8 mouse cellular contexts compared by ENCODE assay signal in genomic region chr14:21115888-21116460, GRCm38 (mm10).
A peak's percentile ranks its signal among the peaks of the same experiment; 100 is the strongest.
DNase-seq lines count a peak whose midpoint lies in the region; ATAC-seq and TF ChIP-seq lines count a peak whose summit lies in the region.

No protein-coding gene starts in this region.

- TF ChIP-seq POLR2A in brain, embryonic 14.5 days (IDR thresholded peaks at IDR 0.05; ENCODE audit: borderline replicate concordance, extremely low read depth, insufficient read depth, insufficient read length, poor library complexity, severe bottlenecking): no peak

- H3K4me1 ChIP-seq in kidney, embryonic 16.5 days (ENCODE audit: insufficient read depth, low read length): no peaks in the 10 kb centered on the region
- H3K4me1 ChIP-seq in stomach, embryonic 16.5 days (ENCODE audit: control insufficient read depth, insufficient read depth, low read length): no peaks in the 10 kb centered on the region
- no peaks in the 10 kb centered on the region for H3K4me1 ChIP-seq in midbrain, embryonic 11.5 days (ENCODE audit: control insufficient read depth, insufficient read depth, low read length)

- WGBS in kidney, embryonic 16.5 days: 61% methylated on average over 3 of the region's 3 CpGs
- WGBS in stomach, embryonic 16.5 days: 50% methylated on average over 3 of the region's 3 CpGs
- WGBS in midbrain, embryonic 11.5 days: 68% methylated on average over 3 of the region's 3 CpGs

- ATAC-seq in kidney, embryonic 16.5 days (ENCODE audit: low FRiP score, low TSS enrichment): no peak
- ATAC-seq in stomach, embryonic 16.5 days (ENCODE audit: insufficient read depth, low FRiP score): peak; percentile 64; the same call in 1 of the 2 replicates
- ATAC-seq in midbrain, embryonic 11.5 days (ENCODE audit: low FRiP score): no peak

- no peak overlapping the region for H3K9ac ChIP-seq in kidney, embryonic 16.5 days (replicated peaks; ENCODE audit: low read length)
- H3K9ac ChIP-seq in stomach, embryonic 16.5 days (ENCODE audit: low read length): no peak overlapping the region
- no peak overlapping the region for H3K9ac ChIP-seq in midbrain, embryonic 11.5 days (ENCODE audit: low read length)

- no peak overlapping the region for H3K27ac ChIP-seq in kidney, embryonic 16.5 days (ENCODE audit: low read length)
- H3K27ac ChIP-seq in stomach, embryonic 16.5 days (ENCODE audit: low read length): no peak overlapping the region
- no peak overlapping the region for H3K27ac ChIP-seq in midbrain, embryonic 11.5 days (ENCODE audit: low read depth, low read length)

- H3K4me3 ChIP-seq in kidney, embryonic 16.5 days (ENCODE audit: low read length): no peak overlapping the region
- no peak overlapping the region for H3K4me3 ChIP-seq in stomach, embryonic 16.5 days (replicated peaks; ENCODE audit: low read length)
- no peak overlapping the region for H3K4me3 ChIP-seq in midbrain, embryonic 11.5 days (ENCODE audit: low read depth, low read length)

- no peaks in the 10 kb centered on the region for H3K36me3 ChIP-seq in kidney, embryonic 16.5 days (ENCODE audit: insufficient read depth, low read length)
- H3K36me3 ChIP-seq in stomach, embryonic 16.5 days (ENCODE audit: control insufficient read depth, insufficient read depth, low read length): no peaks in the 10 kb centered on the region
- no peaks in the 10 kb centered on the region for H3K36me3 ChIP-seq in midbrain, embryonic 11.5 days (ENCODE audit: control insufficient read depth, insufficient read depth, low read length)

- no peaks in the 10 kb centered on the region for H3K27me3 ChIP-seq in kidney, embryonic 16.5 days (ENCODE audit: insufficient read depth, low read length)
- H3K27me3 ChIP-seq in stomach, embryonic 16.5 days (ENCODE audit: control insufficient read depth, insufficient read depth, low read length): no peaks in the 10 kb centered on the region
- H3K27me3 ChIP-seq in midbrain, embryonic 11.5 days (ENCODE audit: control insufficient read depth, insufficient read depth, low read length): no peaks in the 10 kb centered on the region

- peak; percentile 10; the same call in 1 of the 2 replicates for TF ChIP-seq CTCF in brain, embryonic 14.5 days (IDR thresholded peaks at IDR 0.05; ENCODE audit: borderline replicate concordance, extremely low read depth, insufficient read depth, insufficient read length)

- no peak overlapping the region for H3K4me2 ChIP-seq in kidney, embryonic 16.5 days (replicated peaks; ENCODE audit: low read depth, low read length)
- no peak overlapping the region for H3K4me2 ChIP-seq in stomach, embryonic 16.5 days (ENCODE audit: low read depth, low read length)
- no peak overlapping the region for H3K4me2 ChIP-seq in midbrain, embryonic 11.5 days

- H3K9me3 ChIP-seq in kidney, embryonic 16.5 days (ENCODE audit: low read length): no peaks in the 10 kb centered on the region
- H3K9me3 ChIP-seq in stomach, embryonic 16.5 days (replicated peaks; ENCODE audit: control insufficient read depth, low read length): no peaks in the 10 kb centered on the region
- no peaks in the 10 kb centered on the region for H3K9me3 ChIP-seq in midbrain, embryonic 11.5 days (ENCODE audit: control insufficient read depth, low read length)

- DNase-seq in kidney, adult 18-20 months: peak; percentile 45
- peak; percentile 28 for DNase-seq in MN1 (ENCODE audit: low spot score)
- DNase-seq in brain, embryonic 14.5 days (ENCODE audit: low read depth): peak; percentile 25
- peak; percentile 40 to 67 for DNase-seq in kidney, postnatal 36 days
- DNase-seq in right cerebral cortex, postnatal 36 days (ENCODE audit: low spot score in 2 of 2): no peak
- no peak for DNase-seq in midbrain, embryonic 11.5 days (ENCODE audit: low spot score, missing footprints)

Comparison
In these comparisons a context has a peak if more than half of its experiments do, and no peak if none do; other contexts are left out.
1. DNase-seq: peak in kidney, adult 18-20 months (single experiment), MN1 (single experiment), brain, embryonic 14.5 days (single experiment) and kidney, postnatal 36 days (2 of 2); none in right cerebral cortex, postnatal 36 days (0 of 2) and midbrain, embryonic 11.5 days (single experiment).